Mouse (Mus musculus) cerebellum, adult 18-20 months (tissue): ENCODE results near the gene Lce1d.
A peak's percentile ranks its signal among the peaks of the same experiment; 100 is the strongest.

Source experiments
- DNase-seq, 2 experiments: peaks; one replicate each; pipeline ENCODE4 v3.0.0; 2021

Lce1d gene

DNA sequence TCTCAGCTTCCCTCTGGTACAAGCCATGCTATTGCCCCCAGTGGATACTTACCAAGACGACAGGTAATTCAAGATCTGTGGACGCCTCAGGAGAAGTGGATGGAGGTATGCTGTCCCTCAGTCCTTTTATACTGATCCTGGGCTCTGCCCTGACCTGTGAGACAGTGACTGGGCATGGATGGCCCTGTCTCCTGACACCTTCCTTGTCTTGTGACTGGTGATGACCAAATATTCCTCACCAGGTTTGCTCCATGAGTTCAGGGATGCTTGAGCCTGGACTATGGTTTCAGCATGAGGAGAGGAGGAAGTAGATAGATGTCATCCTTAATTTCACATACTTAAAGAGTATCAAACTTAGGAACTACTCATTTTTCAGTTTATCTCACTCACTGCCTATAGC, at the start of gene Lce1d:
TSS of gene Lce1d (minus strand) at position 101 of the 400 bp plus-strand sequence.
- DNase-seq: no peak

DNA sequence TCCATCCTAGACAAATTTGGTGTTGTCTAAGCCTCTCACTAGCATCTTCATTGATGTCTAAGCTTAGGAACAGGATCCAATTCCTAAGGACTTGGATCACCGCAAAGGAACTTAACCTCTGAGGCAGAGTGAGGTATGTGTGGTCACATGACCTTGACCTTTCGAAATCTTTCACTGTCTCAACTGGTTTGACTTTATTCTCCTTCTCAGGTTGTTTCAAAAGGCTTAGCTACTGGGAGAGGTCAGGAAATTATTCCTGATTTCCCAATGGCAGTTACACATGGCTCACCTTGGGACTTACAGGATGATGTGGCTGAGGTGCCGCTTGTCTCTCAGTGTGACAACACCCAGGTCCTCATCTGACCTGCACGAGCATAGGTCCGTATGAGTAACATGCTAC, 35.6 kb upstream of the Lce1d start:
- DNase-seq: no peak

DNA sequence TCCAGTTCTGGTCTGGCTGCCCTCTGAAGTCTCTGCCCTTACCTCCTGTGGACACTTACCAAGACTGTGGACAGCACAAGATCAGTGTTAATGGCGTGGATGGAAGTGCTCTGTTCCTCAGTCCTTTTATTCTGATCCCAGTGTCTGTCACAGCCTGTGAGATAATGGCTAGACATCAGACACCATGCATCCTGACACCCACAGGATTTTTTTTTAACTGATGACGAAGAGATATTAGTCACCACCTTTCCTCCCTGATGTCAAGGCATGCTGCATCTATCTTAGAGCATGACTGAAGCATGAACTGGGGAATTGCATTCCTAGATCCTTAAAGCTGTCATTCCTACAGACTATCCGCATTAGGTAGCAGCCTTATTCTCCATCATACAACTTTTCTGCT, 33.2 kb upstream of the Lce1d start, which contains the start of gene Lce1f:
TSS of gene Lce1f (minus strand) at position 101 of the 400 bp plus-strand sequence.
- no peak for DNase-seq

DNA sequence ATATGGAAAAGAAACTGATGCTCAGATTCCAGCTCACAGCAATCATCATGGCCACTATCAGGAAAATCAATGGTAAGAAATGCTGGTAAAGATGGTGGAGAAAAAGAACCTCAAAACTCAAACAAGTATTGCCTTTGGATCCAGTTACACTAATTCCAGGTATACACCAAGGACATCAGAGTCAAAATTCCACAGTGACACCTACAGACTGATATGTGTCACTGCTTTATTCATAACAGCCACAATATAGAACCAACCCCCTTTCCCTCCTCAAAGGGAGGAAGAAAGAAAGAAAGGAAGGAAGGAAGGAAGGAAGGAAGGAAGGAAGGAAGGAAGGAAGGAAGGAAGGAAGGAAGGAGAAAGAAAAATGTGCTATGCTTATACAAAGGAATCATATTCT, 28.1 kb upstream of the Lce1d start:
- DNase-seq: no peak

DNA sequence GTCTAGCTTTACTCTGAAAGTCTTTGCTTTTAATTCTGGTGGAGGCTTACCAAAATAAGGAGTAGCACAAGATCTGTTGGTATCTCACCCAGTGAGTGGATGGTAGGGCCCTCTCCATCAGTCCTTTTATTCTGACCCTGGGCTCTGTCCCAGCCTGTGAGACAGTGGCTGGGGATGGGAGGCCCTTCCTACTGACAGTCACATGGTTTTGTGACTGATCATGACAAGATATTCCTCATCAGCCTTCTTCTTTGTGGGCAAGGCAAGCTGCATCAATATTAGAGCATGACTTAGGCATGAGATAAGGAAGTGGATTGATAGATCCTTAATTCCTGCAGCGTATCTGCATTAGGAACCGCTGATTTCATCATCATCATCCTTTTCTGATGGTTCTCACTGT, 22.0 kb upstream of the Lce1d start, which contains the start of gene Lce1e:
TSS of gene Lce1e (minus strand) at position 101 of the 400 bp plus-strand sequence.
- no peak for DNase-seq

DNA sequence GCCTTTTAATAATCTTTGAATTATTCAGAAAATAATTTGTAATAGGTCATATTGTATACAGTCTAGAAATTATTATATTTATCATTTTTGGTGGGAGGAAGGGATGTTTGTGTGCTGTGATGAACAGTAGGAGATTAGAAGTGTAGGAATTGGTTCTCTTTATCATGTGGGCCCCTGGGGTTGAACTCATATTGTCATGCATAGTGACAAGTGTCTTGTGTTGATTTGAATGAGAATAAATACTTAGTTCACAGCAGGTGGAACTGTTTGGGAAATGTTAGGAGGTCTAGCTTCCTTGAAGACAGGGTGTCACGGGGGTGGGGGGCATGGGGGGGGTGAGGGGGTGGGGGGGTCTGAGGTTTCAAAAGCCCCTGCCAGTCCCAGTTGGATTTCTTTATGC, 7.6 kb upstream of the Lce1d start:
- no peak for DNase-seq

DNA sequence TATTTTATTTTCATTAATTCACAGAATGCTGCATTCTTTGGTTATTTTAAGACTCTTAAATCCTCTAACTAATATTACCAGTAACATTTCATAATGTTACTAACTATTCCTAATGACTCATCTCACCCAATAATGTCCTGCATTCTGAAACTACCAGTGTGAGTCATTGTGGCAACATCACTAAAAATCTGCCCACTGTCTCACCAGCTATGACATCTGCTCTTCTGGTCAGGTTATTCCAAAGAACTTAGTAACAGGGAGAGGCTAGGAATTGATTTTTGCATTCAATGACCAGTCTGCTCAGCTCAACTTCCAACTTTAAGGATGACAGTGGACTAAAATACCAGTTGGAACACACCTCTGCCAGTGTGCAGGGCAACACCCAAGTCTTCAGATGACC, 4.7 kb upstream of the Lce1d start:
- DNase-seq: no peak

DNA sequence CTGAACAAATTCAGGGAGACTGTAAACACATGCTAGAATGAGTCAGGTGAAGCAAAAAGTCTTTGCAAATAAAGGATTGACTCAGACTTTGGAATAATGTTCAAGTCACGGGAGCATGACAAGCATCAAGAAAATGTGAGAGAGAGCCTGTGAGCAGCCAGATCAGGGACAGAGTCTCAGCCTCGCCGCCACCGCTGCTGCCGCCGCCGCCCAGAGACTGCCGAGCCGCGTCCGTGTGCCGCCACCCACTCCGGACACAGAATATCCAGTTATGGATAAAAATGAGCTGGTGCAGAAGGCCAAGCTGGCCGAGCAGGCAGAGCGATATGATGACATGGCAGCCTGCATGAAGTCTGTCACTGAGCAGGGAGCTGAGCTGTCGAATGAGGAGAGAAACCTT, 2.1 kb upstream of the Lce1d start:
- peak; percentile 23 to 38 for DNase-seq

DNA sequence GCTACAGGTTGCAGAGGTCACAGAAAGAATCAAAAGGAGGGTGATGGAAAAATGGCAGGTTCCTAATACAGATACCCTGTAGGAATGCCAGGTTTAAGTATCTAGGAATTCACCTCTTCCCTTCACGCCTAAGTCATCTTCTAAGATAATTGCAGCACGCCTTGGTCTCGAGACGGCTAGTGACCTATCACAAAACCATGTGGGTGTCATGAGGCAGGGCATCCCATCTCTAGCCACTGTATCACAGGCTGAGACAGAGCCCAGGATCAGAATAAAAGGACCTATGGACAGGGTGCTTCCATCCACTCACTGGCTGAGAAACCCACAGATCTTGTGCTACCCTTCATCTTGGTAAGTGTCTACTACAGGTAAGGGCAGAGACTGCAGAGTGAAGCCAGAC, 8.1 kb downstream of the Lce1d start, which contains the start of gene Lce1c:
TSS of gene Lce1c (plus strand) at position 301 of the 400 bp plus-strand sequence.
- no peak for DNase-seq

DNA sequence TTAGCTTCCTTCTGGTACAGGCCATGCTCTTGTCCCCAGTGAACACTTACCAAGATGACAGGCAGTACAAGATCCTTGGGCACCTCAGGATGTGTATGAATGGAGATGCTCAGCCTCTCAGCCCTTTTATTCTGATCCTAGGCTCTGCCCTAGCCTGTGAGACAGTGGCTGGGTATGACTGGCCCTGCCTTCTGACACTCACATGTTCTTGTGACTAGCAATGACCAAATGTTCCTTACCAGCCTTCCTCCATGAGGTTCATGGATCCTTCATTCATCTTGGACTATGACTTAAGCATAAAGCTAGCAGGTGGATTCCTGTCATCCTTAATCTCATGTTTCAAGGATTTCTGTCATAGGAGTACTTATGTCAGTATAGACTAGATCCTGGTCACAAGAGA, 16.8 kb downstream of the Lce1d start, which contains the start of gene Lce1a2:
TSS of gene Lce1a2 (minus strand) at position 101 of the 400 bp plus-strand sequence.
- DNase-seq: no peak

DNA sequence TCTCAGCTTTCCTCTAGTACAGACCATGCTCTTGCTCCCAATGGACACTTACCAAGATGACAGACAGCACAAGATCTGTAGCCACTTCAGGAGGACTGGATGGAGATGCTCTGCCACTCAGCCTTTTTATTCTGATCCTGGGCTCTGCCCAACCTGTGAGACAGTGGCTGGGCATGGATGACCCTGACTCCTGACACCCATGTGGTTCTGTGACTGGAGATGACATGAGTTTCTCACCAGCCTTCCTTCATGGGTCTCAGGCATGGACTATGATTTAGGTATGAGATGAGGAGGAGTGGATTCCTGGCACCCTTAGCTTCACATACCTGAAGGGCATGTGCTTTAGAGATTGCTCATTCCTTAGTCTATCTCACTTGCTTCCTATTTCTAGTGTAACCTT, 30.2 kb downstream of the Lce1d start, which contains the start of gene Lce1b:
TSS of gene Lce1b (minus strand) at position 101 of the 400 bp plus-strand sequence.
- DNase-seq: no peak

DNA sequence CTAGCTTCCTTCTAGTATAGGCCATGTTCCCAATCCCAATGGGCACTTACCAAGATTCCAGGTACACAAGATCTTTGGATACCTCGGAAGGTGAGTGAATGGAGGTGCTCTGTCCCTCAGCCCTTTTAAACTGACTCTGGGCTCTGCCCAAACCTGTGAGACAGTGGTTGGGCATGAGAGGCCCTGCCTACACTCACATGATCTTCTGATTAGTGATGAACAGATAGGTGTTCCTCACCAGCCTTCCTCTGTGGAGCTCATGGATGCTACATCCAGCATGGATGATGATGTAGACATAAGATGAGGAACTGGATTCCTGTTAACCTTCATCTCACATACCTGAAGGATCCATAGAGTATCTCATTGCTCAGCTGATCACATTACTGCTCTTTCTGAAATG, 38.8 kb downstream of the Lce1d start, which contains the start of gene Lce1a1:
TSS of gene Lce1a1 (minus strand) at position 101 of the 400 bp plus-strand sequence.
- no peak for DNase-seq

DNA sequence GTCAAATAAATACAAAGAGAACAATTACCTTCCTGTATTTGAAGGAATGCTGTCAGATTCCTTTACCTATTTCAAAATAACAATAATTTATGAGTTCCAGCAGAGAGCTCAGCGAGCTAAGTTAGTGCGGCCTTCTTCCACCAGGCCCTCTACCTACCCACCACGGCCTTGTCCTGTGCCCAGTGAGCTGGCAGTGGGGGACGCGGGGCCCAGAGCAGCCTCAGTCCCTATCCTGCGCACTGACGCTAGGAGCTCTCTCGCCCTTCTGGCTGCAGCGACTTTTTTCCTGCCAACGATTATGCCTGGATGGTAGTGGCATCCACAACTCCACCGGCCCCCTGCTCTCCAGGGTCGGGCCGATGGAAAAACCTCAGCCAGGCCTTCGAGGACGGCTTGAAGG, 47.2 kb downstream of the Lce1d start:
- no peak for DNase-seq

DNA sequence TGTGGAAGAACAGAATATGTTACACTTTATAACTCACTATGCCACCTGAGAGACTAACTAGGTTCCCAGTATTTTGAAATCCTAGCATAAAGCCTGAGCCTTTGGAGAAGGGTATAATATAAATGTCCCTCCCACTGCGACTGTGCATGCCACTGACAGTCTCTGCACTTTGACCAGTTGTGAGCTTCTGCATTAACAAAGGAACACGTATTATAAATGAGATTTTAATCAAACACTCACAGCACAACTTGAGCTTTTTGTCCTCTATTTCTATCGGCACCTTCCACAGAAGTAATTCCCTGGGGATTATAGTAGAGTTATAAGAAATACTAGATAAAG, 48.4 kb downstream of the Lce1d start:
- no peak for DNase-seq

DNA sequence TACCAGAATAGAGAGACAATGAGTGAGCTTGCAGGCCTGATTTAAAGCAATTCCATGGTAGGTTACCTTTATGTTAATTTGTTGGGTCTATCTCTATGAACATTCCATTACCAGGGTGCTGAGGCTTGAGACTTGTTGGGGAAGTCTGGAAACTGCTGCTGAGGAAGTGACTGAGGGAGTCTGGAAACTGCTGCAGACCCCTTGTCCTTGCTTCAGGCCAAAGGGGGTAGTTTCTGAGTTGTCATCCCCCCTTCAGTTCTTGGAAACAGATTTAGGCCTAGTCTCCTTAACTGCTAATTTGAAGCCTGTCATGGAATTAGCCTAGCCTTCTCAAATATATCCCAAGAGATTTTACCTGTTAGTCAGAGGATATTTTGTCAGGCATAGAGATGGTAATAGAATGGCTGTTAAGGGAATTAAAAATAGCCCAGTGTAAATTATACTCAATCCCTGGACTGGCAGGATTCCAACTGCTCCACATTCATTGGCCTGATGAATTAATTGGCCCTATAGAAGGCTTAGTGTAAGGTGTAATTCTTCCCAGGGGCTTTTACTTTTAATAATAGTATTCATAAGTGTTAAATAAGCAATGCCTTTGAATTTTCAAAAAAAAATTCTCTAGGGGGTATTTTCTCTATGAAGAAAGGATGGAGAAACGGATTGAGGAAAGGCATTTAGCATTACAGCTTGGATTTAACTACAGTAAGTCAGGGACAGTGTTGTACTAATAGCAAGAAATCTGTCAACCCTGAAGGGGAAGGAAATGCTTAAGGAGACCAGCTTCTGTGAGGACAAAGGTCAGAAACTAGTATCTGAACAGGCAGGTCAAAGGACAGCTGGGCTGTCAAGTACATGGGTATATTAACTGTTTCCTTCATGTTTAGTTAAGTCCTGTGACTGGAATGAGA, 49.0 kb downstream of the Lce1d start:
- no peak for DNase-seq
